Mouse (Mus musculus) thymus, adult 2 months (tissue): ENCODE results near the gene Rab22a.

Experiments used
- CTCF ChIP-seq: fragments of 200-500 bp; IDR thresholded peaks from 2 replicates; pipeline ENCODE4 v1.5.1; 2012; ENCODE audit warnings: mild to moderate bottlenecking, control low read depth, low read length, moderate library complexity, borderline replicate concordance; ENCODE audit not compliant: control insufficient read depth, poor library complexity, insufficient read depth; ENCODE audit errors: extremely low read depth
- POLR2A ChIP-seq: fragments of 200-500 bp; IDR thresholded peaks from 2 replicates; pipeline ENCODE4 v1.6.1; 2012; ENCODE audit warnings: mild to moderate bottlenecking, low read length, control low read depth, moderate library complexity; ENCODE audit not compliant: control insufficient read depth, poor library complexity, insufficient read depth; ENCODE audit errors: extremely low read depth

- TF ChIP-seq CTCF (no peak), POLR2A (no peak)
Observed at GRCm38 (mm10) chr2:173742744-173743143, 83.2 kb downstream of the Rab22a start.
